Mouse (Mus musculus): Measurements from ENCODE around the gene A1cf.

The A1cf gene

GRCm38 (mm10) chr19:31868521-31868920 lies at the start of gene A1cf:
Gene A1cf (plus strand): TSS chr19:31868764.
- DNase-seq (ENCODE audit: low read depth, low spot score) = no peak

GRCm38 (mm10) chr19:31834250-31834649 lies 34.3 kb upstream of the A1cf start:
- no peak for DNase-seq (ENCODE audit: low read depth, low spot score)

GRCm38 (mm10) chr19:31861909-31862308 lies 6.7 kb upstream of the A1cf start:
- DNase-seq (ENCODE audit: low read depth, low spot score) = no peak

GRCm38 (mm10) chr19:31862512-31863249 lies 5.9 kb upstream of the A1cf start:
- no peak for DNase-seq (ENCODE audit: low read depth, low spot score)

- DNase-seq (ENCODE audit: low read depth, low spot score) = no peak
Measured at GRCm38 (mm10) chr19:31865451-31865850, 3.1 kb upstream of the A1cf start.

GRCm38 (mm10) chr19:31868076-31868475 lies 488 bp upstream of the A1cf start:
- no peak for DNase-seq (ENCODE audit: low read depth, low spot score)

GRCm38 (mm10) chr19:31868971-31869370 lies 407 bp downstream of the A1cf start:
- DNase-seq (ENCODE audit: low read depth, low spot score) = no peak

- no peak for DNase-seq (ENCODE audit: low read depth, low spot score)
Measured at GRCm38 (mm10) chr19:31871377-31871776, 2.8 kb downstream of the A1cf start.

- DNase-seq (ENCODE audit: low read depth, low spot score) = no peak
Measured at GRCm38 (mm10) chr19:31877968-31878367, 9.4 kb downstream of the A1cf start.

GRCm38 (mm10) chr19:31884594-31884993 lies 16.0 kb downstream of the A1cf start:
- no peak for DNase-seq (ENCODE audit: low read depth, low spot score)

GRCm38 (mm10) chr19:31887275-31887674 lies 18.7 kb downstream of the A1cf start:
- no peak for DNase-seq (ENCODE audit: low read depth, low spot score)

- DNase-seq (ENCODE audit: low read depth, low spot score) = no peak
Measured at GRCm38 (mm10) chr19:31889988-31890387, 21.4 kb downstream of the A1cf start.

GRCm38 (mm10) chr19:31891001-31891893 lies 22.7 kb downstream of the A1cf start:
- no peak for DNase-seq (ENCODE audit: low read depth, low spot score)

- DNase-seq (ENCODE audit: low read depth, low spot score) = no peak
Measured at GRCm38 (mm10) chr19:31895971-31896370, 27.4 kb downstream of the A1cf start.

- no peak for DNase-seq (ENCODE audit: low read depth, low spot score)
Measured at GRCm38 (mm10) chr19:31896711-31897110, 28.1 kb downstream of the A1cf start.

- no peak for DNase-seq (ENCODE audit: low read depth, low spot score)
Measured at GRCm38 (mm10) chr19:31905671-31906070, 37.1 kb downstream of the A1cf start.

GRCm38 (mm10) chr19:31910423-31910822 lies 41.9 kb downstream of the A1cf start:
- no peak for DNase-seq (ENCODE audit: low read depth, low spot score)

- DNase-seq (ENCODE audit: low read depth, low spot score) = no peak
Measured at GRCm38 (mm10) chr19:31913946-31914345, 45.4 kb downstream of the A1cf start.

- DNase-seq (ENCODE audit: low read depth, low spot score) = no peak
Measured at GRCm38 (mm10) chr19:31920357-31920756, 51.8 kb downstream of the A1cf start.

GRCm38 (mm10) chr19:31921852-31922251 lies 53.3 kb downstream of the A1cf start:
- no peak for DNase-seq (ENCODE audit: low read depth, low spot score)

GRCm38 (mm10) chr19:31923615-31924352 lies 55.2 kb downstream of the A1cf start:
- DNase-seq (ENCODE audit: low read depth, low spot score) = no peak

Data from retina, adult 2 months (tissue).